Mouse (Mus musculus): ENCODE measurements around the gene Slc35b4. TPM values are rescaled to one million over a fixed set of nuclear protein-coding genes. Genes with fewer than 3 reads are reported as not detected.

Slc35b4 gene
- polyA plus RNA-seq, 1 experiment from 2014 or later = 42.6 TPM

- no peaks in the 10 kb centered on the region for H3K9me3 ChIP-seq
- 59% methylated on average over 2 of the region's 2 CpGs for WGBS
- no peak overlapping the region for H3K27ac ChIP-seq (replicated peaks)
- no peak for DNase-seq (ENCODE audit: low spot score)
- H3K27me3 ChIP-seq (replicated peaks; ENCODE audit: low read depth, poor library complexity, severe bottlenecking) = no peaks in the 10 kb centered on the region
- no peak overlapping the region for H3K4me3 ChIP-seq
- peaks cover 94% of the 10 kb centered on the region for H3K36me3 ChIP-seq (replicated peaks)
- no peaks in the 10 kb centered on the region for H3K4me1 ChIP-seq
Measured at GRCm38 (mm10) chr6:34162607-34163006, 14.3 kb downstream of the Slc35b4 start.

GRCm38 (mm10) chr6:34161511-34161910 lies 15.4 kb downstream of the Slc35b4 start:
- no peaks in the 10 kb centered on the region for H3K9me3 ChIP-seq
- WGBS = 92% methylated on average over 7 of the region's 7 CpGs

DNA sequence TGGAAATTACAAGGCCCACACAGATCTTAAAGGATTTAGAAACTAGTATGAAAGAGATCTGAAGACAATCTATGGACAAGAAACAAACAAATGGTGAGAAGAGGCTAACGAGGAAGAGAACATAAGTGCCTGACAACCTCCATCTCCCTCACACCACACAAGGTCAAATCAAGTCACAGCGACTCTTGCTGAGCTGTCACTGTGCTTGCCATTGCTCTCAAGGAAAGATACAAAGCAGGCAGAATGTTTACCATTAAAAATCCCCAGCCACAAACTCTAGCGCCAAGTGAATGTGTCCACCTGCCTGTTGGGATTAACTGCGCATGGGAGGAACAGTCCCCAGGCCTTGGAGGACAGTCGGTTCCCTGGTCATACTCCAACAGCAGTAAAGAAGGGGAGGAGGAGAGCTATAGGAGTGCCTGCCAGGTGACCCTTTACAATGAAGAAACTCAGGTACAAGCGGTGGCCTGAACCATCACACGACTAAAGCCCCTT lies 16.0 kb downstream of the Slc35b4 start:
- Histone ChIP-seq H3K4me1 (peaks cover 13% of the 10 kb centered on the region; the same call in 1 of the 2 replicates), H3K27ac (replicated peaks) (no peak overlapping the region), H3K27me3 (replicated peaks; ENCODE audit: low read depth, poor library complexity, severe bottlenecking) (no peaks in the 10 kb centered on the region), H3K4me3 (no peak overlapping the region), H3K36me3 (replicated peaks) (peaks cover 86% of the 10 kb centered on the region), H3K9me3 (no peaks in the 10 kb centered on the region)
- no peak for DNase-seq (ENCODE audit: low spot score)
- WGBS = 94% methylated on average over 7 of the region's 7 CpGs

More at GRCm38 (mm10) chr6:34161511-34161910, 15.4 kb downstream of the Slc35b4 start:
- H3K4me3 ChIP-seq = no peak overlapping the region
- no peak for DNase-seq (ENCODE audit: low spot score)
- H3K27ac ChIP-seq (replicated peaks) = no peak overlapping the region
- peaks cover 6% of the 10 kb centered on the region; the same call in 1 of the 2 replicates for H3K4me1 ChIP-seq
- no peaks in the 10 kb centered on the region for H3K27me3 ChIP-seq (replicated peaks; ENCODE audit: low read depth, poor library complexity, severe bottlenecking)
- peaks cover 92% of the 10 kb centered on the region for H3K36me3 ChIP-seq (replicated peaks)

DNA sequence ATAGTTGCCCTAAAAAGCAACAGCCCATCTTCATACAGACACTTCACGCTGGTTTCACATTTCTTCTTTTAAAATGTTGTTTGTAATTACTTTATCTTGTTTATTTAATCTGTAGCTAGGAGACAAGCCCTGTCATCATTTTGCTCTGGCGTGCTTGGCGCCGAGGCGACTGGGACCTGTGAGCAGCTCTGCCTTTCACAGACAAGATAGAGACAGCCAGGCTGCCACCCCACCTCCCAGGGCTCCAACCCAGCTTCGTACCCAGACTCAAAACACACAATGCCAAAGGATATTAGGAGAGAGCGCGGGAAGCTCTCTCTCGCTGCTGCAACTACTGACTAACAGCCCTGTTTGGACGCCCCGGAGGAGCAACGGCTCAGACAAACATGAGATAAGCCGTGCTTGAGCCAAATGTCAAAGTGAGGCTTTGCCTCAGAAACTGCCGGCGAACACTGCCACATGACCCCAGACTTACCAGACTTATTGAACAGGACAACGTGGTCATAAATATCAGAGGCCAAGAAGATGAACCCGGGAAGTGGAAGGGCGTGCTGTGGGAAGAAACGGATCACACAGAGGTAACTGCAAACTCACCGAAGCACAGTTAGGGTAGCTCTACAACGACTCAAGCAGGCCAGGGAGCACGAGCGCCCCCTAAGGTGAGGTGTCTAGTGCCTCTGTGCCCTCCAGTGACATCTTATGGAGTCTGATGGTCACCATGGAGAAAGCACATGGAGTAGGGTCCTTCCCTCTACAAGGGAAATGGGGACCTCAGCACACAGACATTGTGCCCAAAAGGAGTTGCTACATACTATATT lies 16.7 kb downstream of the Slc35b4 start:
- 85% methylated on average over 23 of the region's 23 CpGs for WGBS
- H3K4me1 ChIP-seq = peaks cover 16% of the 10 kb centered on the region
- no peaks in the 10 kb centered on the region for H3K27me3 ChIP-seq (replicated peaks; ENCODE audit: low read depth, poor library complexity, severe bottlenecking)
- H3K27ac ChIP-seq (replicated peaks) = no peak overlapping the region
- no peaks in the 10 kb centered on the region for H3K9me3 ChIP-seq
- DNase-seq (ENCODE audit: low spot score) = no peak
- no peak overlapping the region for H3K4me3 ChIP-seq
- peaks cover 79% of the 10 kb centered on the region for H3K36me3 ChIP-seq (replicated peaks)

DNA sequence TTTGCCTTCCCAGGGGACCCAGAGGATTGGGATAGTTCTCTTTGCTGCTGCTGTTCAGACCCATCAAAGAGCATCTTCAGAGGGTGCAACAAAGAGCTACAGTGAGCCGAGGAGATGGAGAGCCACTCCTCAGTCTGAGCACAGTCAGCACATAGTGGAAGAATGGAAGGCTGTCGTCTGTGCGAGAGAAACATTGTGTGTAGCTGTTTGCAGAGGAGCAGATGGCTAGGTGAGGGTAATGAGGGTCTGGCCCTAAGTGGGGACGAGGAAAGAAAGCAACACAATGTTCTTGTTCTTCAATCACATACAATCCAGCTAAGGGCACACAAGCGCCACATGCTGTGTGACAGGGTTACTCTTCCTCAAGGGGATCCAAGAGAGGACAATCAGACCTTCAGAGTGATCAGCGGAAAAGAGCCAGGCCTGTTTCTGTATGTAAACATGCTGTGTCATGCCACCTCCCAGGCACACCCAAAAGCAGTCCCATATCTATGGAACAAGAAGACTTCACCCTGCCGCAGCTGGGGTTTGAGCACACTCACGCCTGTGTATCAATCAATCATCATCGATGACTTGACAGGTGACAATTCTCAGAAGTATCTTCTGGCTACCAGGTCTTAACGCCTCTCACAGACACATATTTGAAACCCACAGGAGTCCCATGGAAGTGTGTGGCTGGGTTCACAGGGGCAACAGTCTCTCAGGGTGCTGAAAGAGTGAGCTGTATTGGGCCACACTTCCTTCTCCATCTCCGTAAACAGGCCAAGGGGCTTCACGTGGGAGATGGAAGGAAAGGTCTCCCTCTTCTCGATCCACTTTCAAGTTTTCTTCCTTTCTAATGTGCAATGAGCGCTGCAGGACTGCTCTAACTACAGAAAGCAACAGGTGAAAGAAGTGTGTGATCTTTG lies 19.8 kb downstream of the Slc35b4 start:
- peaks cover 43% of the 10 kb centered on the region for H3K4me1 ChIP-seq
- no peaks in the 10 kb centered on the region for H3K9me3 ChIP-seq
- no peak for DNase-seq (ENCODE audit: low spot score)
- peaks cover 53% of the 10 kb centered on the region for H3K36me3 ChIP-seq (replicated peaks)
- H3K4me3 ChIP-seq = no peak overlapping the region
- H3K27ac ChIP-seq (replicated peaks) = 0 out of 2 replicates have a peak overlapping the region, but pooled peaks have one; percentile 7
- no peaks in the 10 kb centered on the region for H3K27me3 ChIP-seq (replicated peaks; ENCODE audit: low read depth, poor library complexity, severe bottlenecking)
- 77% methylated on average over 14 of the region's 14 CpGs for WGBS

DNA sequence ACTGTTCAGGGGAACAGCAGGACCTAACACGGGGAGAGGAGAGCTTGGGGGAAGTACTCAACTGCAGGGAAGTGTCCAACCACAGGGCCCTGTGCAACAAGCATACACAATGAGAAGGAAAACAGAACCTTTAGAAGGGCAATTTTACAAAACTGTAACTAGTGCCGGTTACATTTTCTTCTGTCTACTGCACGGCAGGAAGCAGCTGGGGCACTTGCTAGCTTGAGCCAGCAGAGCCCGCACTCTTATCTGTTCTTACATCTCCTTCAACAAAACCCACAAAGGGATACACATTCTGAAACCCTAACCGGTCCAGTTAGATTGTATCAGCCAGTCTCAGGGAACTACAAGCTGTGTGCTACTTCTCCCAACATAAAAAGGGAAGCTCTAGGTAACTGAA lies 20.9 kb downstream of the Slc35b4 start:
- Histone ChIP-seq H3K36me3 (replicated peaks) (peaks cover 44% of the 10 kb centered on the region), H3K4me3 (no peak overlapping the region), H3K27me3 (replicated peaks; ENCODE audit: low read depth, poor library complexity, severe bottlenecking) (no peaks in the 10 kb centered on the region), H3K4me1 (peaks cover 43% of the 10 kb centered on the region), H3K27ac (replicated peaks) (peak overlapping the region; percentile 24; the same call in 1 of the 2 replicates), H3K9me3 (no peaks in the 10 kb centered on the region)
- 58% methylated on average over 5 of the region's 5 CpGs for WGBS
- DNase-seq (ENCODE audit: low spot score) = no peak

DNA sequence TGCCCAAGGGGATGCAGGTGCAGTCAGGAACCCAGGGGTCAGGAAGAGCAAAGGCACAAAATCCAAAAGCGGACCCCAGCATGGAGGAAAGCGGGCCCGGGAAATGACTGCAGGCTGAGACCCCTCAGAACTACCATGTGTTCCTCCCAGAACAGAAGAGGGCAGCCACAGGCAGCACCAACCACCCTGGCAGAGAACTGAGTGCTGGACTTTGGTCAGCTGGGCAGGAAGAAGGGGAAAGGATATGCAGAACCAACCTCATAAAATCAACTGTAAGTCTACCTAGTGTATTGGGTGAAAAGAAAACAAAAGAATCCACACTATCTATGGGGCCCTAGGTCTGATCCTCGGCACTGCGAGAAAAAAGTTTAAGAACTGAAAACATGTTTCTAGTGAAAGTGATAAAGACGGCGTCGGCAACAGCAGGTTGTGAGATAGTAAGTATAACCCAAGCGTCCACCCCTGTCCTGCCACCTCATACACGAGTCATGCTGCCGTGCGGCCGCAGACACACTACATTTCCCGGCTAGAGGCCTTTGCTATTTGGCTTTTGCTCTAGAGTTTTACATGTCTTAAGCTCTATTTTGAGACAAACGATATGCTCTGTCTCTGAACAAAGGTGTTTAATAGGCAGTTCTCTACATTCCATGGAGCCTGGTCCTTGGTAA lies 21.6 kb downstream of the Slc35b4 start:
- 93% methylated on average over 15 of the region's 15 CpGs for WGBS
- Histone ChIP-seq H3K4me3 (no peak overlapping the region), H3K27ac (replicated peaks) (no peak overlapping the region; the same call in 1 of the 2 replicates), H3K27me3 (replicated peaks; ENCODE audit: low read depth, poor library complexity, severe bottlenecking) (no peaks in the 10 kb centered on the region), H3K9me3 (no peaks in the 10 kb centered on the region), H3K36me3 (replicated peaks) (peaks cover 36% of the 10 kb centered on the region), H3K4me1 (peaks cover 43% of the 10 kb centered on the region)
- DNase-seq (ENCODE audit: low spot score) = no peak

GRCm38 (mm10) chr6:34154202-34154601 lies 22.7 kb downstream of the Slc35b4 start:
- no peaks in the 10 kb centered on the region for H3K27me3 ChIP-seq (replicated peaks; ENCODE audit: low read depth, poor library complexity, severe bottlenecking)
- DNase-seq (ENCODE audit: low spot score) = no peak
- peaks cover 26% of the 10 kb centered on the region for H3K36me3 ChIP-seq (replicated peaks)
- 69% methylated on average over 3 of the region's 3 CpGs for WGBS
- peaks cover 43% of the 10 kb centered on the region for H3K4me1 ChIP-seq
- H3K4me3 ChIP-seq = no peak overlapping the region
- no peaks in the 10 kb centered on the region for H3K9me3 ChIP-seq
- H3K27ac ChIP-seq (replicated peaks) = peak overlapping the region; percentile 26; the same call in 1 of the 2 replicates

DNA sequence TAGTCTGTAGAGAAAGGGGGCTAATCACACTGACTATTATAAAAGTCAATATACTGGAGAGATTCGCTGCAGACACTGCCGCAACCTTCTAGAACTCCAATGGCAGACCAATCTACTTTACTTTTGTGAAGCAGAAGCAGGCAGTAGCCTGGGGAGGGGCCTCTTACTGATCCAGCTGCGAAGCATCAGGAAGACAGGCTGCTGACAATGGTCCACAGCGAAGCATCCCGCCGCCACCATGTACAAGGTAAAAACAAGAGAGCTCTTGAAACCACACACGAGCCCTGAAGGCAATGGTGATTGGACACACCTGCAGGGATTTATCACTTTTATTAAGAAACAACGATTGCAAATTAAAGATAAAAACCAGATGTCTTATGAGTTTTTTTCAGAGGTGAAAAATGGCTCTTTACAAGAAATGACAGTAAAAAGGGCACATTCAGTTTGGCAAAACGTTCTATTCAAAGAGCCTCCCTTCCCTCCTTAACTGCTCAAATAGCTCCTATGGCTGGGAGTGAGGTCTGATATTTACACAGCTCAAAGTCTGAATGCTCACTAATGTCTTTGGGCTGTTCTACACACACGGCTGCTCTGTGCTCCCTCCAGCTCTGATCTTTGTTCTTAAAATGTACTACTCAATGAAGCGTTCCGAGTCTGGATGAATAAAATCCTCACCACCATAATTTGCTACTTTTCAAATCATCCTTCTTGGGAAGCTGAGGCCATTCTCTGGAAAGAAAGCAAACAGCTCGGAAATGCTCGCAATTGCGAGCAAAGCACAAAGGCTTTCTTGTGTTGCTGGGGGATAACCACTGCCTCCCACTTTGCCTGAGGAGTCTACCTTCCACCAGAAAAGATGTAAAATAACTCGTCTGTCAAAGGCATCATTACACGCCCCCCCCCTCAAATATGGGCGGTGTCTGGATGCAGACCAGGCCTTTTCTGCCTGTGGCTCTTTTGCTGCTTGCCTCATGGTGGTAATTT lies 23.6 kb downstream of the Slc35b4 start:
- Histone ChIP-seq H3K4me1 (peaks cover 43% of the 10 kb centered on the region), H3K27me3 (replicated peaks; ENCODE audit: low read depth, poor library complexity, severe bottlenecking) (no peaks in the 10 kb centered on the region), H3K36me3 (replicated peaks) (peaks cover 17% of the 10 kb centered on the region), H3K4me3 (no peak overlapping the region), H3K9me3 (no peaks in the 10 kb centered on the region), H3K27ac (replicated peaks) (peak overlapping the region; percentile 26; the same call in 1 of the 2 replicates)
- peak; percentile 35 for DNase-seq (ENCODE audit: low spot score)
- WGBS = 44% methylated on average over 18 of the region's 18 CpGs

GRCm38 (mm10) chr6:34149821-34150220 lies 27.1 kb downstream of the Slc35b4 start:
- Histone ChIP-seq H3K4me1 (peaks cover 22% of the 10 kb centered on the region), H3K27me3 (replicated peaks; ENCODE audit: low read depth, poor library complexity, severe bottlenecking) (no peaks in the 10 kb centered on the region), H3K36me3 (replicated peaks) (no peaks in the 10 kb centered on the region), H3K4me3 (no peak overlapping the region), H3K9me3 (0 out of 2 replicates have a peak, but pooled peaks cover 3% of the 10 kb centered on the region), H3K27ac (replicated peaks) (no peak overlapping the region)
- WGBS = 85% methylated on average over 1 of the region's 1 CpGs
- DNase-seq (ENCODE audit: low spot score) = no peak

- no peak for DNase-seq (ENCODE audit: low spot score)
- Histone ChIP-seq H3K4me1 (peaks cover 15% of the 10 kb centered on the region), H3K27ac (replicated peaks) (no peak overlapping the region), H3K4me3 (no peak overlapping the region), H3K9me3 (0 out of 2 replicates have a peak, but pooled peaks cover 3% of the 10 kb centered on the region), H3K27me3 (replicated peaks; ENCODE audit: low read depth, poor library complexity, severe bottlenecking) (no peaks in the 10 kb centered on the region), H3K36me3 (replicated peaks) (no peaks in the 10 kb centered on the region)
- 86% methylated on average over 9 of the region's 9 CpGs for WGBS
Measured at GRCm38 (mm10) chr6:34149066-34149465, 27.8 kb downstream of the Slc35b4 start.
